Mouse (Mus musculus) embryonic facial prominence, embryonic 13.5 days (tissue): ENCODE data around the gene Tas2r137. TPM values are rescaled to one million over a fixed set of nuclear protein-coding genes. Genes with fewer than 3 reads are reported as not detected.

ENCODE experiments used
- ATAC-seq: fragments of 200-750 bp; cut with Nextera tagmentation; 2 replicates; pipeline ENCODE4 v1.8.0; 2017; ENCODE audit warnings: low read depth; ENCODE audit not compliant: insufficient number of reproducible peaks, insufficient read depth, low FRiP score, low TSS enrichment
- H3K27ac ChIP-seq: fragments of 300-500 bp; sonication (generic); 2 replicates; pipeline ENCODE4 v1.5.1; 2015; ENCODE audit warnings: moderate library complexity, mild to moderate bottlenecking, inconsistent platforms
- H3K27me3 ChIP-seq: fragments of 300-500 bp; sonication (generic); 2 replicates; pipeline ENCODE4 v1.6.1; 2015; ENCODE audit warnings: mild to moderate bottlenecking, inconsistent platforms
- H3K36me3 ChIP-seq: fragments of 300-500 bp; sonication (generic); 2 replicates; pipeline ENCODE4 v1.6.1; 2015; ENCODE audit warnings: mild to moderate bottlenecking, inconsistent platforms
- H3K4me1 ChIP-seq: fragments of 300-500 bp; sonication (generic); 2 replicates; pipeline ENCODE4 v1.6.1; 2015; ENCODE audit warnings: inconsistent platforms
- H3K4me2 ChIP-seq: fragments of 300-500 bp; sonication (generic); 2 replicates; pipeline ENCODE4 v1.6.1; 2015; ENCODE audit warnings: moderate library complexity, mild to moderate bottlenecking, inconsistent platforms
- H3K4me3 ChIP-seq: fragments of 300-500 bp; sonication (generic); 2 replicates; pipeline ENCODE4 v1.5.1; 2015; ENCODE audit warnings: mild to moderate bottlenecking, inconsistent platforms
- H3K9ac ChIP-seq: fragments of 300-500 bp; sonication (generic); 2 replicates; pipeline ENCODE4 v1.6.1; 2015; ENCODE audit warnings: mild to moderate bottlenecking, inconsistent platforms
- H3K9me3 ChIP-seq: fragments of 300-500 bp; sonication (generic); 2 replicates; pipeline ENCODE4 v1.6.1; 2016; ENCODE audit warnings: inconsistent platforms
- WGBS: fragments of 180-500 bp; shearing (Covaris S2); methylation state at CpG from one replicate; pipeline ENCODE4 v1.1.7; 2015; ENCODE audit warnings: mixed read lengths; 5-methylcytosine and 5-hydroxymethylcytosine counted together
- polyA plus RNA-seq: library from polyadenylated mRNA; unstranded; fragments of >200 nt; fragmentation: Nextera tagmentation; extraction: Ambion mirVana; gene quantifications from 2 replicates; pipeline ENCODE4 v1.2.1, GENCODE M21; 2015

Gene Tas2r137
- polyA plus RNA-seq = not detected in 2 replicates

- Histone ChIP-seq H3K4me1 (no peaks in the 10 kb centered on the region), H3K4me3 (no peak within 1 kb of the TSS), H3K9me3 (no peaks in the 10 kb centered on the region), H3K27ac (no peak within 1 kb of the TSS), H3K4me2 (no peak within 1 kb of the TSS), H3K27me3 (no peaks in the 10 kb centered on the region), H3K36me3 (no peaks in the 10 kb centered on the region), H3K9ac (no peak within 1 kb of the TSS)
- ATAC-seq = no peak
Observed at GRCm38 (mm10) chr6:40490933-40491332, at the start of gene Tas2r137. Gene Tas2r137 (plus strand): TSS chr6:40491233.

GRCm38 (mm10) chr6:40441276-40441675, 49.8 kb upstream of the Tas2r137 start:
- ATAC-seq = no peak

GRCm38 (mm10) chr6:40441755-40442154, 49.3 kb upstream of the Tas2r137 start:
- 28% methylated on average over 3 of the region's 3 CpGs for WGBS
- Histone ChIP-seq H3K27me3 (peaks cover 35% of the 10 kb centered on the region), H3K9me3 (no peaks in the 10 kb centered on the region), H3K9ac (no peak overlapping the region), H3K4me3 (no peak overlapping the region), H3K27ac (no peak overlapping the region), H3K4me2 (no peak overlapping the region), H3K4me1 (no peaks in the 10 kb centered on the region), H3K36me3 (no peaks in the 10 kb centered on the region)
- no peak for ATAC-seq

More at GRCm38 (mm10) chr6:40441276-40441675, 49.8 kb upstream of the Tas2r137 start:
- no peaks in the 10 kb centered on the region for H3K36me3 ChIP-seq
- H3K9ac ChIP-seq = no peak overlapping the region
- H3K27ac ChIP-seq = no peak overlapping the region
- no peak overlapping the region for H3K4me2 ChIP-seq
- H3K27me3 ChIP-seq = peaks cover 35% of the 10 kb centered on the region
- no peaks in the 10 kb centered on the region for H3K9me3 ChIP-seq
- 58% methylated on average over 3 of the region's 3 CpGs for WGBS
- H3K4me3 ChIP-seq = no peak overlapping the region
- peaks cover under 1% of the 10 kb centered on the region; the same call in 1 of the 2 replicates for H3K4me1 ChIP-seq

GRCm38 (mm10) chr6:40443281-40443928, 47.6 kb upstream of the Tas2r137 start:
- WGBS = 28% methylated on average over 10 of the region's 10 CpGs
- H3K4me3 ChIP-seq = no peak overlapping the region
- H3K9ac ChIP-seq = no peak overlapping the region
- no peak for ATAC-seq
- H3K4me2 ChIP-seq = no peak overlapping the region
- H3K27ac ChIP-seq = no peak overlapping the region
- H3K4me1 ChIP-seq = no peaks in the 10 kb centered on the region
- peaks cover 28% of the 10 kb centered on the region for H3K27me3 ChIP-seq
- H3K36me3 ChIP-seq = no peaks in the 10 kb centered on the region
- H3K9me3 ChIP-seq = no peaks in the 10 kb centered on the region

GRCm38 (mm10) chr6:40448626-40449025, 42.4 kb upstream of the Tas2r137 start:
- Histone ChIP-seq H3K4me3 (no peak overlapping the region), H3K4me1 (no peaks in the 10 kb centered on the region), H3K36me3 (no peaks in the 10 kb centered on the region), H3K27me3 (no peaks in the 10 kb centered on the region), H3K4me2 (no peak overlapping the region), H3K27ac (no peak overlapping the region), H3K9me3 (no peaks in the 10 kb centered on the region), H3K9ac (no peak overlapping the region)
- no peak for ATAC-seq

- Histone ChIP-seq H3K27me3 (no peaks in the 10 kb centered on the region), H3K27ac (no peak overlapping the region), H3K4me1 (no peaks in the 10 kb centered on the region), H3K9me3 (no peaks in the 10 kb centered on the region), H3K4me3 (no peak overlapping the region), H3K36me3 (no peaks in the 10 kb centered on the region), H3K4me2 (no peak overlapping the region), H3K9ac (no peak overlapping the region)
- ATAC-seq = no peak
- 23% methylated on average over 7 of the region's 7 CpGs for WGBS
Observed at GRCm38 (mm10) chr6:40454436-40455041, 36.5 kb upstream of the Tas2r137 start.

GRCm38 (mm10) chr6:40465710-40466109, 25.3 kb upstream of the Tas2r137 start:
- Histone ChIP-seq H3K4me2 (no peak overlapping the region), H3K27ac (no peak overlapping the region), H3K4me3 (no peak overlapping the region), H3K4me1 (no peaks in the 10 kb centered on the region), H3K9me3 (no peaks in the 10 kb centered on the region), H3K9ac (no peak overlapping the region), H3K36me3 (no peaks in the 10 kb centered on the region), H3K27me3 (no peaks in the 10 kb centered on the region)
- 51% methylated on average over 6 of the region's 6 CpGs for WGBS
- ATAC-seq = no peak

- Histone ChIP-seq H3K4me3 (peak within 1 kb of the TSS; percentile 78), H3K4me2 (peak within 1 kb of the TSS; percentile 67), H3K27me3 (no peaks in the 10 kb centered on the region), H3K36me3 (peaks cover 28% of the 10 kb centered on the region), H3K4me1 (peaks cover 11% of the 10 kb centered on the region), H3K9me3 (no peaks in the 10 kb centered on the region), H3K27ac (peak within 1 kb of the TSS; percentile 98), H3K9ac (peak within 1 kb of the TSS; percentile 97)
- WGBS = 1% methylated on average over 54 of the region's 54 CpGs
- ATAC-seq = peak; percentile 94
Observed at GRCm38 (mm10) chr6:40470916-40471719, 19.9 kb upstream of the Tas2r137 start, which contains the start of gene Ssbp1. Gene Ssbp1 (plus strand): TSS chr6:40471352.

- Histone ChIP-seq H3K27me3 (no peaks in the 10 kb centered on the region), H3K4me1 (peaks cover 11% of the 10 kb centered on the region), H3K9me3 (no peaks in the 10 kb centered on the region), H3K4me2 (peak overlapping the region; percentile 67), H3K4me3 (peak overlapping the region; percentile 78), H3K36me3 (peaks cover 32% of the 10 kb centered on the region), H3K9ac (peak overlapping the region; percentile 97), H3K27ac (peak overlapping the region; percentile 98)
- WGBS = under 1% methylated on average over 7 of the region's 7 CpGs
- ATAC-seq = 0 out of 2 replicates have a peak, but pooled peaks have one; percentile 3
Observed at GRCm38 (mm10) chr6:40471720-40472010, 19.4 kb upstream of the Tas2r137 start.

GRCm38 (mm10) chr6:40476132-40476531, 14.9 kb upstream of the Tas2r137 start:
- H3K9me3 ChIP-seq = no peaks in the 10 kb centered on the region
- no peak overlapping the region for H3K4me2 ChIP-seq
- 87% methylated on average over 4 of the region's 4 CpGs for WGBS
- no peak for ATAC-seq
- H3K36me3 ChIP-seq = peaks cover 55% of the 10 kb centered on the region
- H3K4me3 ChIP-seq = no peak overlapping the region
- no peaks in the 10 kb centered on the region for H3K27me3 ChIP-seq
- H3K27ac ChIP-seq = no peak overlapping the region
- peaks cover 11% of the 10 kb centered on the region for H3K4me1 ChIP-seq
- no peak overlapping the region for H3K9ac ChIP-seq

GRCm38 (mm10) chr6:40479705-40480104, 11.3 kb upstream of the Tas2r137 start:
- H3K9ac ChIP-seq = no peak overlapping the region
- H3K36me3 ChIP-seq = peaks cover 73% of the 10 kb centered on the region
- H3K4me3 ChIP-seq = no peak overlapping the region
- H3K4me2 ChIP-seq = no peak overlapping the region
- no peaks in the 10 kb centered on the region for H3K27me3 ChIP-seq
- WGBS = 94% methylated on average over 1 of the region's 1 CpGs
- H3K4me1 ChIP-seq = no peaks in the 10 kb centered on the region
- H3K27ac ChIP-seq = no peak overlapping the region
- H3K9me3 ChIP-seq = no peaks in the 10 kb centered on the region
- no peak for ATAC-seq

- no peak for ATAC-seq
Observed at GRCm38 (mm10) chr6:40482318-40482717, 8.7 kb upstream of the Tas2r137 start.

More at GRCm38 (mm10) chr6:40482318-40482717, 8.7 kb upstream of the Tas2r137 start:
- H3K4me3 ChIP-seq = no peak overlapping the region
- no peaks in the 10 kb centered on the region for H3K27me3 ChIP-seq
- H3K4me2 ChIP-seq = no peak overlapping the region
- H3K36me3 ChIP-seq = peaks cover 62% of the 10 kb centered on the region
- H3K9ac ChIP-seq = no peak overlapping the region
- 93% methylated on average over 5 of the region's 5 CpGs for WGBS
- no peaks in the 10 kb centered on the region for H3K4me1 ChIP-seq
- H3K9me3 ChIP-seq = no peaks in the 10 kb centered on the region
- no peak overlapping the region for H3K27ac ChIP-seq
